Mouse (Mus musculus) CD4-positive helper T cell, adult 2 months (primary cell): ENCODE measurements around the gene Ppp4r3a.

Experiments
- DNase-seq: peaks from one replicate; pipeline ENCODE4 v3.0.0-alpha.2; 2012; ENCODE audit warnings: low read depth, missing footprints, low spot score

The Ppp4r3a gene

GRCm38 (mm10) chr12:101013078-101013665 is 70.3 kb downstream of the Ppp4r3a start:
- no peak for DNase-seq

- DNase-seq = peak; percentile 45
These were observed 71.1 kb downstream of the Ppp4r3a start for GRCm38 (mm10) chr12:101012197-101013077.

- DNase-seq = peak; percentile 78
These were observed 72.5 kb downstream of the Ppp4r3a start for GRCm38 (mm10) chr12:101011017-101011416.

GRCm38 (mm10) chr12:101010148-101010920 is 73.2 kb downstream of the Ppp4r3a start:
- DNase-seq = peak; percentile 32

- peak; percentile 24 for DNase-seq
These were observed 74.3 kb downstream of the Ppp4r3a start for GRCm38 (mm10) chr12:101009225-101009624.

- DNase-seq = peak; percentile 16
These were observed 74.9 kb downstream of the Ppp4r3a start for GRCm38 (mm10) chr12:101008648-101009047.

DNA sequence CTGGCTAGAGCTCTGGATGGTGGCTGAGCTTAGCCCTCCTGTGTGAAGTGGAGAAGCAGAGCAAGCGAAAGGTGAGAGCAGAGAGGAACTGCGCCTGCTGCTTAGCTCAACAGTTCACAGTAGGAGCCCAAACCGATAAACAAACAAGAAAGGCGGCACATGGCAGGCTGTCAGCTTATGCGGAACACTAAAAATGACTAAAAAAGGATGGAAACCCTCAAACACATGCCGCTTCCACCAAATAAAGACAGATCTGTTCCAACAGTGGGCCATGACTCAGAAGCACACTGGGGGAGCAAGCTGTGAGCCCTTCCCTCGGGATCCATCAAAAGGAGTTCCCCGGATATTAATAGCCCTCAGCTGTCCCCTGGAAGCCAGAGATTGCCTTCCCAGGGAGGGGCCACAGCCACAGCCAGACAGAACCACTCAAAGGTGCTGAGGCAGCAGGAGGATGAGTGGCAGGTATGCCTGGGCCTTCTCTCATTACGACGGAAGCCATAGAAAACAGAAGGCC is 75.5 kb downstream of the Ppp4r3a start:
- peak; percentile 55 for DNase-seq

DNA sequence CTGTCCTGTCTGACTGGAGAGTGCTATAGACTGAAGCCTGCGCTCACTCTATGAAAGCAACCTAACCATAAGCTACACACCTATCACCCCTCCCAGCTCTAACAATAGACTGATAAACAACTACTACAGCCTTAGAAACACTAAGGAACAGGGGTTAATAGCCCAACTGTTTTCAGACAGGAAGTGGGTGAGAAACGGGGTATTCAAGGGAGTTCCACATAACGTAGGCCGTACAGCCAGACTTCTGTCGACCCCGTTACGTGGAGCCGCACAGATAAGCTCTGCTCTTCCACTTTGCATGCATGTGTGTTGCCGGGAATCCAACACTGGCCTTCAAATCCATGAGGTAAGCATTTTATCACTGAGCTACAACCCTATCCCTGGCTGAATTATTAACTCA is 76.1 kb downstream of the Ppp4r3a start:
- peak; percentile 67 for DNase-seq

- DNase-seq = peak; percentile 70
These were observed 77.7 kb downstream of the Ppp4r3a start for GRCm38 (mm10) chr12:101005665-101006420.

DNA sequence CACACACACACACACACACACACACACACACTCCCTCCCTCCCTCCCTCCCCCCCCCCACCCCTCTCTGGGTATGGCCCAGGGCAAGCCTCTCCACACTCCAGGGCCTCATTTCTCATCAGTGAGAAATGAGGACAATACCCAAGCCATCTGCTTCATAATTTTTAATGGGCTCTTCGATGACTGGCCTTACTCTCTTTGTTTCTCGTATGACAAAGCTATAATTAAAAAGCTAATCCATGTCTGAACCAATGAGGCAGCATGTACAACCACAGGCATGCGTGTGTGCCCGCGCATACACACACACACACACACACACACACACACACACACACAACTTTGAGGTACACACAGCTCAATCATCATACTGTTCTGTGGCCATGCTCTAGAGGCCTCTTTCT is 78.5 kb downstream of the Ppp4r3a start:
- DNase-seq = peak; percentile 23

DNA sequence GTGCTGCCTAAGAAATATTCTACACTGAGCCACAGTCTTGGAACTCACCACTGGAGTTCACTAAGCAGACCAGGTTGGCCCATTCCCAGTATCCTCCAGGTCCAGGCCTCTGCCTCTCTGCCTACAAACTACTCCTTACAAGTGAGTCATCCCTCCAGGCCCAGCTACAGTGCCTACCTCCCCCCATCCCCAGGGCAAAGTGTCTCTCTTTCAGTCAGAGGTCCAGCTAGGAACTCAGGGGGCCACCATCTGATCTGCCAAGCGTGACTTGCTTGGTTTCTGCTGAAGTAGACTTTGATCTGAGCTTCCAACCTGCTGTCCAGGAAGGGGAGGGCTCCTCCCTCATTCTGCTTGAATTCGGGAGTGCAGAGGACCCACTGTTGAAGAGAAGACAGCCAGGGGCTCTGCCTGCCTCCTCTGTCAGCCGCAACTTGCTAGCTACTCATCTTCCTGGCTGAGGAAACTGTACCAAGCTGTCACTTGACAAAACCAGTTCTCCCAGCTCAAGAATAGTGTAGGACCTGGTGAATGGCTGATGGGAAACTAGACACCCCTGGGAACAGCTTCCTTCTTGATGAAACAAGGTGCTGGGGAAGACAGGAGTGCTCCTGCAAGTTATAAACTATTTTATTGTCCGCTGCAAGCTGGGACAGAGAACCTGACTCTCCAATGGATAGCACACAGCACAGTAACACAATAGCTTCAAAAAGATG is 80.5 kb downstream of the Ppp4r3a start:
- DNase-seq = no peak

DNA sequence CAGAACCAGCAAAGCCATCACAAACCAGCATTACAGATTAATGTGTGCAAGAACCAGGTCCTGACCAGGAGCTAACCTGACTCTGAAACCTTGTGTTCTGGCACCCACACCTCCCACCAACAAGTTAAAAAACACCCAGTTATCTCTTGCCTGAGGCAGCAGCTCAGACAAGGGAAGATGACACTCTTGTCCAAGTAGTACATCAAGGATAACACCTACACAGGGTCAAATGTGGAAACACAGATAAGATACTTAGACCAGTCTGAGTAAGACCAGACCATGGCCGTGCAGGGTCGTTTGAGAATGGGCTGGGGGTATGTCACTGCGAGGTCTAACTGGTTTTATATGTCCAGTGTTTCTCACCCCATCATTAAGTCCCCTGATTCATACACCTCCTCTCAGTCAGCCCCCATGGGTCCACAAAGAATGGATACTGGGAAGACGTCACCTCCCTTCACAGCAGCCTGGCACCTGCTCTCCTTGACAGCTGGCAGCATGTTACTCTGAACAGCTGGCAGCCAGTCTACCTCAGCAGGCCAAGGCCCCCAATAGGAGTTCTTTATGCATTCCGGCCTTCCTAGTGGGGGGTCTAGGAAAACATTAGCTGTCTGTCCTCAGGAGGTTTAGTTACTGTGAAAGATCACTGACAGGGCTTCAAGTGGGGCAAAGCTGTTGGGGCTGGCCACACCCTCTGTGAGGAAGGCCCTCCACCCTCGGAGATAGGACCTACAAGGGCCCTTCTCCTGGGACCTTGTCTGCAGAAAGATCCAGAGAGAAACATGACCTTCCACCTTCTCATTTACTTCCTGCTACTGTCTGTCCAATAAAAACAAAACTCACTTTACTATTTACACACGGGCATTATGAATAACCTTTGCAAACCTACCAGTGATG is 84.2 kb downstream of the Ppp4r3a start:
- DNase-seq = no peak

DNA sequence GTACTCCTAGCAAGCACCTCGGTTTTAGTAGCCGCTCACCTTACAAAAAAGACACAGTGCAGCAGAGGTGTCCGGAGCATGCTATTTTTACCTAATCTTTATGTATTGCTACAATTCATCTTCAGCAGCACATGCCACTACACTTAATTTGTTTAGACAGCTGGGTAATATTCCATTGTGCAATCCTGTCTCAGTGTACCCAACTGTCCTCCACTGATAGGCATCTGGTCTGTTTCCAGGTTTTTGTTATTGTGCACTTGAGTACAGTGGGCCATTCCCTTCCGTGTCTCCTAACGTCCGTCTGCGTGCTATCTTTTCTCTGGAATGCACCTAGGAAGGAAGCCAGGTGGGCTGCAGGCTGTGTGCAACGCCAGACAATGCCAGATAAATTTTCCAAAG is 84.9 kb downstream of the Ppp4r3a start:
- no peak for DNase-seq

- DNase-seq = no peak
These were observed 85.5 kb downstream of the Ppp4r3a start for GRCm38 (mm10) chr12:100997830-100998563.

DNA sequence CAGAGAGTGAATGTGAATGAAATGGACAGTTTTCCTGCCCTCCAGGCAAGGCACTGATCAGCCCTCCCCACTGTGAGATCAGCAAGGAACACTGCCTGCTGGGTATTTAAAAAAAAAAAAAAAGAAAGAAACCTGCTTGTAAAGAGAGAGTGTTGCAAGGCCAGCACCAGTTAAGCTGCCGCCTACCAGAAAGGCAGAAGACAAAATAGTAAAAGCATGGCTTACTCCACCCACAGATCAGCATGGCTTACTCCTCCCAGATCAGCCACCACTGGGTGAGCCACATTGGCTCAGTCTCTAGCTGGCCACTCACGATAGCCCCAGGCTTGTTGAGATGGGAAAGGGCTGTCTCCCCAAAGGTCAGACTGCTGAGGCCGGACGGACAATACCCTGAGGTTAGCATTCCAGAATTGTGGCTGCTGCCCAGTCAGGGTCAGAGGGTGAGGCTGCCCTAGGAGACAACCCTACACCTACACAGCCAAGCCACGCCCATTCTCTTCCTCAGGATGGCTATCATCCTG is 87.1 kb downstream of the Ppp4r3a start:
- no peak for DNase-seq

DNA sequence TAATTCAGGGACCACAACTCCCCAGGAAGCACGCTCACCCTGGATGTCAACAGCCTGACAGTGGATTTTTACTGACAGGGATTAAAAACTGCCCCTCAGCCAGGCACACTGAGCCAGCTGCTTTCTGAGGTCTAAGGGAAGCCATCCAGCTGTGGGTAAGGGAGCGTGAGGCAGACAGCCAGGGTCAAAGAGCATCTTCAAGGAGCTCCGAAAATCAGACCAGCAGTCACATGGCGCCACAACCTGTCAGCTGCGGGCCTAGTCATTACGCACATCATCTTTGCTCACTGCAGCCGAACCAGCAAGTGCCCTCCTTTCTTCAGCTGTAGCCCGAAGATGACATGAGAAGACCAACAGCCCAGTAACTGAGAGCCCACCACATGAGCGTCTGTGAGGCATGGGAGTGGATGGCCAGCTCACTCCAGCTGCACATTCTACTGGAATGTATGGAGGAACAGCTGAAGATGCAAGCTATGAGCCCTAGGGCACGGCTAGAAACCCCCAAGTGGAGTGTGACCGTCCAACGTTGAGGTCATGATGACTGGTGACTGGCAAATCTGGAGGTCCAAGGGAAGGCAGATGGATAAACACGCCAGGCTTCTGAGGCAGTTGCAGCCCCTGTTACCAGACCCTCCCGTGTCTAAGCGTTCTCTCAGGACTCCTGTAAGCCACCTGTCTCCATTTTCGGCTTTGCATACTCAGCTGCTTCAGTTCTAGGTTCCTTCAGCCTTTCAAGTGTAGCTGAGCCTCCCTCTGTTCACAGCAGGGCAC is 87.7 kb downstream of the Ppp4r3a start:
- no peak for DNase-seq

- peak; percentile 90 for DNase-seq
These were observed 89.1 kb downstream of the Ppp4r3a start for GRCm38 (mm10) chr12:100994140-100995015.
